8 mouse cellular contexts compared by ENCODE assay signal in genomic region chr9:77806426-77806825, GRCm38 (mm10). TPM values are rescaled to one million over a fixed set of nuclear protein-coding genes. Genes with fewer than 3 reads are reported as not detected.
DNase-seq lines count a peak whose midpoint lies in the region; ATAC-seq lines count a peak whose summit lies in the region.

No protein-coding gene starts in this region.

- ATAC-seq in heart, embryonic 15.5 days (replicated peaks; ENCODE audit: insufficient number of reproducible peaks, insufficient read depth, low FRiP score, low read depth), result no peak
- ATAC-seq in embryonic facial prominence, embryonic 12.5 days (ENCODE audit: insufficient number of reproducible peaks, insufficient read depth, low FRiP score, low TSS enrichment), result no peak
- ATAC-seq in midbrain, embryonic 14.5 days (ENCODE audit: low FRiP score, low TSS enrichment), result no peak; the same call in 1 of the 2 replicates

- H3K4me2 ChIP-seq in heart, embryonic 15.5 days, result peak overlapping the region; percentile 61
- H3K4me2 ChIP-seq in embryonic facial prominence, embryonic 12.5 days (replicated peaks), result peak overlapping the region; percentile 36; the same call in 1 of the 2 replicates
- peak overlapping the region; percentile 41 for H3K4me2 ChIP-seq in midbrain, embryonic 14.5 days (ENCODE audit: low read length)

- H3K27me3 ChIP-seq in heart, embryonic 15.5 days, result no peaks in the 10 kb centered on the region
- no peaks in the 10 kb centered on the region for H3K27me3 ChIP-seq in embryonic facial prominence, embryonic 12.5 days
- H3K27me3 ChIP-seq in midbrain, embryonic 14.5 days (ENCODE audit: control insufficient read depth, insufficient read depth, low read length), result no peaks in the 10 kb centered on the region

- H3K4me3 ChIP-seq in heart, embryonic 15.5 days, result peak overlapping the region; percentile 36
- H3K4me3 ChIP-seq in embryonic facial prominence, embryonic 12.5 days, result peak overlapping the region; percentile 8; the same call in 1 of the 2 replicates
- no peak overlapping the region for H3K4me3 ChIP-seq in midbrain, embryonic 14.5 days (replicated peaks; ENCODE audit: low read depth, low read length)

- H3K36me3 ChIP-seq in heart, embryonic 15.5 days, result no peaks in the 10 kb centered on the region
- H3K36me3 ChIP-seq in embryonic facial prominence, embryonic 12.5 days, result no peaks in the 10 kb centered on the region
- no peaks in the 10 kb centered on the region for H3K36me3 ChIP-seq in midbrain, embryonic 14.5 days (ENCODE audit: control insufficient read depth, insufficient read depth, low read length)

- no peaks in the 10 kb centered on the region for H3K9me3 ChIP-seq in heart, embryonic 15.5 days (replicated peaks)
- no peaks in the 10 kb centered on the region for H3K9me3 ChIP-seq in embryonic facial prominence, embryonic 12.5 days
- no peaks in the 10 kb centered on the region for H3K9me3 ChIP-seq in midbrain, embryonic 14.5 days (ENCODE audit: control insufficient read depth, low read length)

- DNase-seq in heart, adult 9 months (ENCODE audit: low spot score in 2 of 2), result no peak
- DNase-seq in hindlimb bud, embryonic 11.5 days (ENCODE audit: extremely low spot score, low read depth, low spot score), result peak; percentile 18
- no peak for DNase-seq in midbrain, embryonic 14.5 days
- no peak for DNase-seq in left cerebral cortex, adult 9 months (ENCODE audit: low spot score in 2 of 2)
- DNase-seq in cerebellum, postnatal 36 days, result no peak
- no peak for DNase-seq in left cerebral cortex, adult 18-20 months (ENCODE audit: low spot score in 2 of 2)

- H3K27ac ChIP-seq in heart, embryonic 15.5 days, result peak overlapping the region; percentile 41
- H3K27ac ChIP-seq in embryonic facial prominence, embryonic 12.5 days, result no peak overlapping the region
- H3K27ac ChIP-seq in midbrain, embryonic 14.5 days (replicated peaks; ENCODE audit: low read depth, low read length), result no peak overlapping the region

- peaks cover 8% of the 10 kb centered on the region for H3K4me1 ChIP-seq in heart, embryonic 15.5 days (replicated peaks)
- H3K4me1 ChIP-seq in embryonic facial prominence, embryonic 12.5 days, result no peaks in the 10 kb centered on the region
- no peaks in the 10 kb centered on the region for H3K4me1 ChIP-seq in midbrain, embryonic 14.5 days (ENCODE audit: control insufficient read depth, insufficient read depth, low read length)

- H3K9ac ChIP-seq in heart, embryonic 15.5 days, result peak overlapping the region; percentile 36; the same call in 1 of the 2 replicates
- no peak overlapping the region for H3K9ac ChIP-seq in embryonic facial prominence, embryonic 12.5 days
- peak overlapping the region; percentile 13; the same call in 1 of the 2 replicates for H3K9ac ChIP-seq in midbrain, embryonic 14.5 days (replicated peaks; ENCODE audit: low read length)

- WGBS in heart, embryonic 15.5 days, result 38% methylated on average over 3 of the region's 3 CpGs
- 54% methylated on average over 3 of the region's 3 CpGs for WGBS in embryonic facial prominence, embryonic 12.5 days
- 48% methylated on average over 3 of the region's 3 CpGs for WGBS in midbrain, embryonic 14.5 days

RNA-seq across cellular contexts. Expression of gene Gclc, which starts 52.1 kb away (rescaled TPM):
- 5.9 and 9.2 TPM in 2 replicates for polyA plus RNA-seq in heart, embryonic 15.5 days (2015; fragmentation: Nextera tagmentation; extraction: Ambion mirVana)
- polyA plus RNA-seq in embryonic facial prominence, embryonic 12.5 days (2016; fragmentation: Nextera tagmentation; extraction: Ambion mirVana), result 18.0 and 18.3 TPM in 2 replicates
- polyA plus RNA-seq in midbrain, embryonic 14.5 days (2014; fragmentation: Nextera tagmentation; extraction: Ambion mirVana), result 19.6 and 24.5 TPM in 2 replicates
- 10 to 100 TPM; 44.0 to 49.5 TPM for total RNA-seq in left cerebral cortex, adult 18-20 months (2021)
